Mouse (Mus musculus) liver, adult 2 months (tissue): ENCODE data around the gene Dad1. TPM values are rescaled to one million over a fixed set of nuclear protein-coding genes. Genes with fewer than 3 reads are reported as not detected.
"Not testable (repeated sequence)": the region's sequence is repeated elsewhere in the genome, so short reads cannot be mapped to it uniquely, and the experiment has no call there.

Experiments used
- DNase-seq: peaks from one replicate; pipeline ENCODE4 v3.0.0-alpha.2; 2011; ENCODE audit warnings: low read depth, low spot score; ENCODE audit errors: extremely low read depth
- H3K27ac ChIP-seq: fragments of 200-500 bp; replicated peaks from 2 replicates; pipeline ENCODE4 v1.5.1; 2012; ENCODE audit warnings: low read depth, mild to moderate bottlenecking, control low read depth, inconsistent platforms, low read length; ENCODE audit not compliant: insufficient read depth
- H3K27me3 ChIP-seq: fragments of 200-500 bp; 2 replicates; pipeline ENCODE4 v1.6.1; 2012; ENCODE audit warnings: mild to moderate bottlenecking, moderate library complexity, low read length, inconsistent platforms; ENCODE audit not compliant: control insufficient read depth, insufficient read depth
- H3K36me3 ChIP-seq: fragments of 200-500 bp; 2 replicates; pipeline ENCODE4 v1.6.1; 2012; ENCODE audit warnings: low read length, inconsistent platforms; ENCODE audit not compliant: control insufficient read depth, insufficient read depth
- H3K4me1 ChIP-seq: fragments of 200-500 bp; 2 replicates; pipeline ENCODE4 v1.6.1; 2011; ENCODE audit warnings: low read length; ENCODE audit not compliant: control insufficient read depth, insufficient read depth
- H3K4me3 ChIP-seq: fragments of 200-500 bp; 2 replicates; pipeline ENCODE4 v1.5.1; 2011; ENCODE audit warnings: low read depth, mild to moderate bottlenecking, control low read depth, low read length, moderate library complexity; ENCODE audit not compliant: insufficient read depth
- H3K79me2 ChIP-seq: fragments of 200-500 bp; 2 replicates; pipeline ENCODE4 v1.6.1; 2012; ENCODE audit warnings: inconsistent platforms, mild to moderate bottlenecking, low read length, moderate library complexity; ENCODE audit not compliant: control insufficient read depth, insufficient read depth
- H3K9ac ChIP-seq: fragments of 200-500 bp; 2 replicates; pipeline ENCODE4 v1.6.1; 2012; ENCODE audit warnings: low read depth, mild to moderate bottlenecking, control low read depth, inconsistent platforms, low read length
- CTCF ChIP-seq: fragments of 200-500 bp; IDR thresholded peaks from 2 replicates; pipeline ENCODE4 v1.5.1; 2011; ENCODE audit warnings: low read depth, low read length, control low read depth
- POLR2A ChIP-seq: fragments of 200-500 bp; IDR thresholded peaks from 2 replicates; pipeline ENCODE4 v1.6.1; 2011; ENCODE audit warnings: low read length, control low read depth; ENCODE audit not compliant: insufficient read depth; ENCODE audit errors: extremely low read depth
- WGBS: fragments of 180-500 bp; shearing (Covaris S2); methylation state at CpG from one replicate; pipeline ENCODE4 v1.1.7; 2018; 5-methylcytosine and 5-hydroxymethylcytosine counted together
- polyA plus RNA-seq: library from polyadenylated mRNA; depleted of rRNA; stranded (reverse); fragments of >200 nt; gene quantifications from 2 replicates; pipeline ENCODE4 v1.2.3, GENCODE M21; 2012
- total RNA-seq: library from RNA; depleted of rRNA; stranded (reverse); fragments of >200 nt; gene quantifications from 2 replicates; pipeline ENCODE4 v1.2.3, GENCODE M21; 2014

Gene Dad1
- total and polyA plus RNA-seq, 2 experiments, result 39.4 to 638 TPM

DNA sequence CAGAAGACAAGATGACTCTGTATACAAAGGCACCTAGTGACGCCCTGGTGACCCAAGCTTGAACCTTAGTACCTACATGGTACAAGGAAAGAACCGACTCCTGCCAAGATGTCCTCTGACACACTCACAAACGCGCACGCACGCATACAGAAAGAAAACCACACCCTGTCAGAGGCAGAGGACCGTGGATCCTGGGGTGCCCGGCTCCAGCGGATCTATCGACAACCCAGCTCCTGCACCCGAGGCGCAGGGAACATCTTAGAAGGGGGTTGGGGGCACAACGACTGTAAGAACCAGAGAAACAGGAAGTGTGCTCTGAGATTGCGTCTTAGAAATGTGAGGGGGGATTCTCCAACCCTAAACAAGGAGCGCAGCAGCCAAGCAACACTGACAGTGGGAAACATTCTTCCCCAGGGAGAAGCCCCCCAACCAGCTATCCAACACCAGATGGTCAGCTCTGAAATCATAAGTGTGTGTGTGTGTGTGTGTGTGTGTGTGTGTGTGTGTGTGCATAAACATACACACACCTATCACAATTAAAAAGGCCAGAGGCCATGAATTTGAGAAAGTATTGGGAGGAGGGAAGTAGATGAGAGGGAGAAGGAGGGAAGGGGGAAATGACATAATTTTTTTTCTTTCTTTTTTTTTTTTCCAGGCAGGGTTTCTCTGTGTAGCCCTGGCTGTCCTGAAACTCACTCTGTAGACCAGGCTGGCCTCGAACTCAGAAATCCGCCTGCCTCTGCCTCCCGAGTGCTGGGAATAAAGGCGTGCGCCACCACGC, 22.5 kb downstream of the Dad1 start:
- no peak for DNase-seq
- Histone ChIP-seq H3K4me1 (peaks cover 3% of the 10 kb centered on the region; the same call in 1 of the 2 replicates), H3K4me3 (no peak overlapping the region), H3K27ac (no peak overlapping the region), H3K79me2 (no peaks in the 10 kb centered on the region), H3K9ac (no peak overlapping the region), H3K27me3 (no peaks in the 10 kb centered on the region), H3K36me3 (peaks cover 3% of the 10 kb centered on the region; the same call in 1 of the 2 replicates)
- WGBS, result 80% methylated on average over 21 of the region's 21 CpGs
- TF ChIP-seq POLR2A (no peak), CTCF (no peak)

DNA sequence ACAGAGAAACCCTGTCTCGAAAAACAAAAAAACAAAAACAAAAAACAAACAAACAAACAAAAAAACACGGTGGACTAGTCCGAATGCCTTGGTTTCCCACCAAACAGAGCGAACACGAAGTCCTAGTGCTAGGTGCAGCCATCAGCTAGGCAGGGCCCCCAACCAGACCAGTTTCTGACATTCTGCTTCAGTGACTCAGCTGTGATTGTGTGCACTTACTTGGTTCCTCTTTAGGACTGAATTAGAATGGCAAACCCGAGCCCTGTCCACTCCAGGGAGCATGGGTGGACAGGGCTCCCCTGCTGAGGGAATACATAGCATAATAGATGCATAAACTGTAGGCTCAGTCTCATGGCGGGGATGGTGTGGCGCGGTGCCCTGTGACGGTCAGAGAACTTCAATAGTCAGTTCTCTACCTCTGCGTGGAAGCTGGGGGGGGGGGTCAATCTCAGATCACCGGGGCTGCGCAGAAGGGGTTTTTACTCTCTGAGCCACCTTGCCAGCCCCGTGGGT, 23.2 kb downstream of the Dad1 start:
- Histone ChIP-seq H3K4me1 (peaks cover 3% of the 10 kb centered on the region; the same call in 1 of the 2 replicates), H3K9ac (no peak overlapping the region), H3K27ac (no peak overlapping the region), H3K4me3 (no peak overlapping the region), H3K36me3 (peaks cover 3% of the 10 kb centered on the region; the same call in 1 of the 2 replicates), H3K79me2 (no peaks in the 10 kb centered on the region), H3K27me3 (no peaks in the 10 kb centered on the region)
- 79% methylated on average over 14 of the region's 14 CpGs for WGBS
- no peak for DNase-seq
- TF ChIP-seq POLR2A, result no peak

DNA sequence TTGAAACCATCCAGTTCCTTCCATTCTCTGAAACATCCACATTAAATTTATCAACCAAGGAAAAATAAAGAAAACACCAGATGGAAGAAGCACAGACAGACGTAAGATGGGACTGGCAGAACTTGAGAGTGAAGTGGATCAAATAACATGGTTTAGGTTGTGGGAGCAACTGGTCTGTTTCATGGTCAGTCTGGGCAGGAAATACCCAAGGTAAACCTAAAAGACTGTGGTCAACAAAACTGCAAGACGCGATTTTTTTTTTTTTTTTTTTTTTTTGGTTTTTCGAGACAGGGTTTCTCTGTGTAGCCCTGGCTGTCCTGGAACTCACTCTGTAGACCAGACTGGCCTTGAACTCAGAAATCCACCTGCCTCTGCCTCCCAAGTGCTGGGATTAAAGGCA, 24.1 kb downstream of the Dad1 start:
- not testable (repeated sequence) for H3K27me3 ChIP-seq, H3K79me2 ChIP-seq, H3K36me3 ChIP-seq, H3K4me3 ChIP-seq, H3K9ac ChIP-seq, DNase-seq, H3K4me1 ChIP-seq, H3K27ac ChIP-seq
- WGBS, result 88% methylated on average over 3 of the region's 4 CpGs

DNA sequence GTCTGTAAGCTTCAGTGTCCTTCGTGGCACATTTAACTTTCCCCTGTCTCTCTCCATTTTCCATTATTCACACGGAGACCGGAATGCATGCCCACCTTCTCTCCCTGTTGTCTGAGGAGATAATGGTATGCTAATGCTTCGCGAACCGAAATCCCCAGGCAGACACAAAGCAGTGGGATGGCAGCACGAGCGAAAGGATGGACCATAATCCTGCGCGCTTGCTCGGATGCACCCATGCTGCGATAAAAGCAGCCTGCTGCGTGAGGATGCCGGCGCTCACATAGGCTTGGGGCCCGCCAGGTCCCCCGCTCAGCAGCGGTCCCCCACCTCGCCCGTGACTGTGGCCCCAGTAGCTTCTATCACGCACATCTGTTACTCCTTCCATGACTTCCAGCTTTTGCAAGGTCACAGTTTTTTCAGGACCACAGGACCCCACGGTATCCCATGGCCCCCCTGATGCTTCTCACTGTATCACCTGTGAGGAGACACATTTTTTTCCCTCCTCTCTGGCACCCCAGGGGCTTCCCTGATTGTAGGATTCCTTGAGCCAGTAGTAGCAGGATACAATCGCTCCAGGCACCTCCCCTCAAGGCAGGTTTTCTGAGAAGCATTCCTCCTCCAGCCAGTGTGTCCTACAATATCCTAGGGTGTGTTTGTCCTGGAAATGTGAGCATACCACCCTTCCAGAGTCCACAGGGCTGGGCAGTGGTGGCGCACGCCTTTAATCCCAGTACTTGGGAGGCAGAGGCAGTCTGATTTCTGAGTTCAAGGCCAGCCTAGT, 24.8 kb downstream of the Dad1 start:
- no peak overlapping the region for H3K4me3 ChIP-seq

DNA sequence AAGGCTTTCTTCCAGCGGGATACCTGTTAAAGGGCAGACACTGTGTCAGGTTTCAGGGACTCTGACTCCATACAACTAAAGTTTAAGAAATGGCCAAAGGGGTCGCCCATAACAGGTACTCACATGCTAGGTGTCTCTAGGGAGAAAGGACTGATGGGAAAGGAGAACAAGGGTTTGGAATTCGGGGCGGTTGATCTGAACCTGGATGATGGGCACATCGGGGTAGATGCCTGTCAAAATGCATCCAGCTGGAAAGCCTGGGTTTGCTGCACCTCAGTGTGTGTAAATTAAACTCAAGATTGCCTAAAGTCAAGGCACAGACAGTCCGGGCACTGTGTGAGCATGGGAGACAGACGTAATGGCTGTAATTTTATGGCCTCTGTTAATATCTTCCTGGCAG, 25.4 kb downstream of the Dad1 start:
- H3K79me2 ChIP-seq, result no peaks in the 10 kb centered on the region
- peaks cover 3% of the 10 kb centered on the region; the same call in 1 of the 2 replicates for H3K4me1 ChIP-seq
- no peak overlapping the region for H3K4me3 ChIP-seq
- no peak for TF ChIP-seq POLR2A
- no peak for TF ChIP-seq CTCF
- H3K27ac ChIP-seq, result no peak overlapping the region
- H3K27me3 ChIP-seq, result no peaks in the 10 kb centered on the region
- no peak overlapping the region for H3K9ac ChIP-seq
- H3K36me3 ChIP-seq, result no peaks in the 10 kb centered on the region
- no peak for DNase-seq
- WGBS, result 63% methylated on average over 7 of the region's 7 CpGs

More for the DNA sequence above, 24.8 kb downstream of the Dad1 start:
- H3K27ac ChIP-seq, result no peak overlapping the region
- H3K4me1 ChIP-seq, result peaks cover 3% of the 10 kb centered on the region; the same call in 1 of the 2 replicates
- no peaks in the 10 kb centered on the region for H3K27me3 ChIP-seq
- DNase-seq, result no peak
- TF ChIP-seq POLR2A, result no peak
- no peak for TF ChIP-seq CTCF
- H3K79me2 ChIP-seq, result no peaks in the 10 kb centered on the region
- no peak overlapping the region for H3K9ac ChIP-seq
- H3K36me3 ChIP-seq, result no peaks in the 10 kb centered on the region
- 80% methylated on average over 25 of the region's 25 CpGs for WGBS
